Mouse (Mus musculus) heart, embryonic 14.5 days (tissue): ENCODE data around the gene Myo1a. TPM values are rescaled to one million over a fixed set of nuclear protein-coding genes. Genes with fewer than 3 reads are reported as not detected.

Experiments used
- ATAC-seq: fragments of 200-750 bp; cut with Nextera tagmentation; 2 replicates; pipeline ENCODE4 v1.8.0; 2017; ENCODE audit warnings: low read depth, moderate TSS enrichment; ENCODE audit not compliant: insufficient number of reproducible peaks, insufficient read depth, low FRiP score
- H3K27ac ChIP-seq, 2 experiments: fragments of 200-500 bp in 1 of 2; fragments of 300-500 bp in 1 of 2; sonication (generic) in 1 of 2; replicated peaks in 1 of 2; 2 replicates each; pipeline ENCODE4 v1.5.1; 2012 to 2014; ENCODE audit warnings: low read depth in 2 of 2, low read length in 2 of 2, control low read depth in 1 of 2, mild to moderate bottlenecking in 1 of 2, mixed read lengths in 1 of 2; ENCODE audit not compliant: control insufficient read depth in 1 of 2, insufficient read depth in 1 of 2
- H3K27me3 ChIP-seq: fragments of 300-500 bp; sonication (generic); 2 replicates; pipeline ENCODE4 v1.6.1; 2014; ENCODE audit warnings: mild to moderate bottlenecking, low read length, control low read depth; ENCODE audit not compliant: control insufficient read depth, insufficient read depth
- H3K36me3 ChIP-seq: fragments of 300-500 bp; sonication (generic); 2 replicates; pipeline ENCODE4 v1.6.1; 2014; ENCODE audit warnings: mild to moderate bottlenecking, control low read depth, low read length, mixed read lengths; ENCODE audit not compliant: control insufficient read depth, insufficient read depth
- H3K4me1 ChIP-seq, 2 experiments: fragments of 200-500 bp in 1 of 2; fragments of 300-500 bp in 1 of 2; sonication (generic) in 1 of 2; 2 replicates each; pipeline ENCODE4 v1.6.1; 2012 to 2014; ENCODE audit warnings: low read length in 2 of 2, control low read depth in 1 of 2, mixed read lengths in 1 of 2; ENCODE audit not compliant: control insufficient read depth in 2 of 2, insufficient read depth in 2 of 2
- H3K4me2 ChIP-seq: fragments of 300-500 bp; sonication (generic); 2 replicates; pipeline ENCODE4 v1.6.1; 2014; ENCODE audit warnings: mild to moderate bottlenecking, low read length
- H3K4me3 ChIP-seq, 2 experiments: fragments of 200-500 bp in 1 of 2; fragments of 300-500 bp in 1 of 2; sonication (generic) in 1 of 2; 2 replicates each; pipeline ENCODE4 v1.5.1; 2012 to 2014; ENCODE audit warnings: low read length in 2 of 2, mild to moderate bottlenecking in 2 of 2, control low read depth in 1 of 2, low read depth in 1 of 2, moderate library complexity in 1 of 2; ENCODE audit not compliant: control insufficient read depth in 1 of 2, insufficient read depth in 1 of 2
- H3K9ac ChIP-seq: fragments of 300-500 bp; sonication (generic); 2 replicates; pipeline ENCODE4 v1.6.1; 2014; ENCODE audit warnings: mild to moderate bottlenecking, low read length
- H3K9me3 ChIP-seq: fragments of 300-500 bp; sonication (generic); 2 replicates; pipeline ENCODE4 v1.6.1; 2016; ENCODE audit warnings: low read length, control low read depth; ENCODE audit not compliant: control insufficient read depth
- WGBS: fragments of 180-500 bp; shearing (Covaris S2); extraction: QIAGEN DNeasy Blood & Tissue Kit; methylation state at CpG from one replicate; pipeline ENCODE4 v1.1.7; 2014; 5-methylcytosine and 5-hydroxymethylcytosine counted together
- polyA plus RNA-seq: library from polyadenylated mRNA; unstranded; fragments of >200 nt; fragmentation: Nextera tagmentation; extraction: Ambion mirVana; gene quantifications from 2 replicates; pipeline ENCODE4 v1.2.1, GENCODE M21; 2014

The Myo1a gene
- polyA plus RNA-seq, 1 experiment from 2014 or later, result 0.12 TPM

- Histone ChIP-seq H3K4me1 (peaks cover 0 to 3% of the 10 kb centered on the region in 2 experiments; a peak in 1 of 4 replicates), H3K27me3 (peaks cover 8% of the 10 kb centered on the region; the same call in 1 of the 2 replicates), H3K36me3 (no peaks in the 10 kb centered on the region), H3K4me3 (no peak overlapping the region), H3K9ac (no peak overlapping the region), H3K9me3 (no peaks in the 10 kb centered on the region), H3K4me2 (no peak overlapping the region), H3K27ac (no peak overlapping the region)
- ATAC-seq, result no peak
- WGBS, result 38% methylated on average over 5 of the region's 5 CpGs
Measured at GRCm38 (mm10) chr10:127731397-127731796, 26.4 kb downstream of the Myo1a start.

- H3K9ac ChIP-seq, result no peak overlapping the region
Measured at GRCm38 (mm10) chr10:127734434-127734833, 29.5 kb downstream of the Myo1a start.

GRCm38 (mm10) chr10:127736266-127736665 is 31.3 kb downstream of the Myo1a start:
- H3K36me3 ChIP-seq, result peaks cover 1% of the 10 kb centered on the region; the same call in 1 of the 2 replicates
- H3K4me3 ChIP-seq, result no peak overlapping the region
- H3K4me2 ChIP-seq, result no peak overlapping the region
- no peak overlapping the region for H3K9ac ChIP-seq
- no peak overlapping the region for H3K27ac ChIP-seq
- ATAC-seq, result no peak
- no peaks in the 10 kb centered on the region for H3K27me3 ChIP-seq
- no peaks in the 10 kb centered on the region for H3K9me3 ChIP-seq
- H3K4me1 ChIP-seq, result peaks cover 6 to 11% of the 10 kb centered on the region in 2 experiments; a peak in 3 of 4 replicates
- WGBS, result 76% methylated on average over 2 of the region's 2 CpGs

More at GRCm38 (mm10) chr10:127734434-127734833, 29.5 kb downstream of the Myo1a start:
- H3K4me1 ChIP-seq, result peaks cover 2 to 6% of the 10 kb centered on the region in 2 experiments; a peak in 1 of 4 replicates
- WGBS, result 28% methylated on average over 5 of the region's 5 CpGs
- no peaks in the 10 kb centered on the region for H3K36me3 ChIP-seq
- H3K27me3 ChIP-seq, result no peaks in the 10 kb centered on the region
- H3K27ac ChIP-seq, result no peak overlapping the region
- H3K9me3 ChIP-seq, result no peaks in the 10 kb centered on the region
- ATAC-seq, result no peak
- H3K4me3 ChIP-seq, result no peak overlapping the region
- H3K4me2 ChIP-seq, result no peak overlapping the region

- Histone ChIP-seq H3K27ac (no peak overlapping the region), H3K4me2 (no peak overlapping the region), H3K4me3 (no peak overlapping the region), H3K4me1 (peaks cover 6 to 11% of the 10 kb centered on the region in 2 experiments; a peak in 3 of 4 replicates), H3K9ac (no peak overlapping the region), H3K36me3 (peaks cover 8% of the 10 kb centered on the region), H3K9me3 (no peaks in the 10 kb centered on the region), H3K27me3 (no peaks in the 10 kb centered on the region)
- ATAC-seq, result no peak
- 41% methylated on average over 4 of the region's 4 CpGs for WGBS
Measured at GRCm38 (mm10) chr10:127736916-127737315, 31.9 kb downstream of the Myo1a start.

GRCm38 (mm10) chr10:127737552-127737951 is 32.6 kb downstream of the Myo1a start:
- no peak overlapping the region for H3K27ac ChIP-seq
- peaks cover 6 to 11% of the 10 kb centered on the region in 2 experiments; a peak in 3 of 4 replicates for H3K4me1 ChIP-seq
- no peak for ATAC-seq
- H3K36me3 ChIP-seq, result peaks cover 14% of the 10 kb centered on the region
- H3K9me3 ChIP-seq, result no peaks in the 10 kb centered on the region
- H3K4me2 ChIP-seq, result no peak overlapping the region
- H3K9ac ChIP-seq, result no peak overlapping the region
- 30% methylated on average over 2 of the region's 2 CpGs for WGBS
- no peaks in the 10 kb centered on the region for H3K27me3 ChIP-seq
- H3K4me3 ChIP-seq, result no peak overlapping the region

- Histone ChIP-seq H3K27ac (no peak overlapping the region), H3K36me3 (peaks cover 22% of the 10 kb centered on the region), H3K9me3 (no peaks in the 10 kb centered on the region), H3K4me3 (no peak overlapping the region), H3K4me2 (peak overlapping the region; percentile 88), H3K27me3 (no peaks in the 10 kb centered on the region), H3K9ac (peak overlapping the region; percentile 98), H3K4me1 (peaks cover 6 to 11% of the 10 kb centered on the region in 2 experiments; a peak in 3 of 4 replicates)
- ATAC-seq, result no peak
- WGBS, result 39% methylated on average over 13 of the region's 13 CpGs
Measured at GRCm38 (mm10) chr10:127738151-127738882, 33.3 kb downstream of the Myo1a start.

- ATAC-seq, result peak; percentile 78
- peak within 1 kb of the TSS; percentile 88 for H3K4me2 ChIP-seq
- under 1% methylated on average over 41 of the region's 61 CpGs for WGBS
- H3K36me3 ChIP-seq, result peaks cover 30% of the 10 kb centered on the region
- no peaks in the 10 kb centered on the region for H3K27me3 ChIP-seq
- peak within 1 kb of the TSS; percentile 81 to 97 for H3K4me3 ChIP-seq
- H3K27ac ChIP-seq, result peak within 1 kb of the TSS in 1 of 2 experiments; percentile 84; a peak in 2 of 4 replicates
- peaks cover 3 to 11% of the 10 kb centered on the region in 2 experiments; a peak in 2 of 4 replicates for H3K4me1 ChIP-seq
- H3K9me3 ChIP-seq, result no peaks in the 10 kb centered on the region
- peak within 1 kb of the TSS; percentile 98 for H3K9ac ChIP-seq
Measured at GRCm38 (mm10) chr10:127739083-127739660, 34.2 kb downstream of the Myo1a start, which contains the start of gene Zbtb39. TSS of gene Zbtb39 (plus strand) at chr10:127739538.
